Mouse (Mus musculus): ENCODE data around the gene Gm20716. TPM values are rescaled to one million over a fixed set of nuclear protein-coding genes. Genes with fewer than 3 reads are reported as not detected.

Gm20716 gene
- total and polyA plus RNA-seq, 3 experiments, result 24.4 to 29.4 TPM; not detected in 1

DNA sequence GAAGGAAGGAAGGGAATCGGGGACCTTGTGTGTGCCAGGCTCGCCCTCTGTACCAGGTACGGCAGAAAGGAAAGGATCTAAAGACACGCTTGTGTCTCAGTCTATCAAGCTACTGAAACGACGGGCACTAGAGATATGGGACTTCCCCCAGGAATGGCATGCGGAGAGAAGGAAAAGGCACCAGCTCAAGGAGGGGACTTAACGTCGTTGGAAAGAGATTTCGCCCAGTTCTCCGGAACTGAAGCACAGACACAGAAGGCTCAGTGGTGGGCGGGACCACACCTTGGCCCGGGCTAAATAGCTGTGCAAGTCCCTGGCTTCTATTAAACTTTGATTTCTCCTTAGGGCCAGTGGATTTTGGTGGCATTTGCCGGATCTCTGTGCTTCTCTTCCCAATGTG, 68.2 kb downstream of the Gm20716 start:
- Histone ChIP-seq H3K9ac (ENCODE audit: control insufficient read depth, low read depth, low read length, poor library complexity, severe bottlenecking) (no peak overlapping the region), H3K4me1 (ENCODE audit: control insufficient read depth in 1 of 2, insufficient read depth in 2 of 2, low read length in 2 of 2) (no peaks in the 10 kb centered on the region), H3K79me2 (ENCODE audit: control insufficient read depth, insufficient read depth, low read length, poor library complexity) (no peaks in the 10 kb centered on the region), H3K27ac (ENCODE audit: control insufficient read depth, low read depth, low read length) (no peak overlapping the region), H3K27me3 (ENCODE audit: control insufficient read depth in 1 of 2, insufficient read depth in 2 of 2, low read length in 2 of 2) (no peaks in the 10 kb centered on the region), H3K9me3 (replicated peaks; ENCODE audit: insufficient read depth, low read length) (no peaks in the 10 kb centered on the region), H3K4me3 (ENCODE audit: control insufficient read depth in 1 of 2, insufficient read depth in 1 of 2, low read depth in 2 of 2, low read length in 2 of 2) (no peak overlapping the region), H3K36me3 (ENCODE audit: control insufficient read depth in 1 of 2, insufficient read depth in 2 of 2, low read length in 2 of 2) (no peaks in the 10 kb centered on the region)
- TF ChIP-seq BHLHE40 (IDR thresholded peaks at IDR 0.05; ENCODE audit: borderline replicate concordance, low read depth, low read length) (no peak), MYB (IDR thresholded peaks at IDR 0.05; ENCODE audit: low read depth, low read length) (no peak), CHD1 (IDR thresholded peaks at IDR 0.05; ENCODE audit: low read depth, low read length) (no peak), ZMIZ1 (IDR thresholded peaks at IDR 0.05; ENCODE audit: low read depth, low read length) (no peak), POLR2AphosphoS2 (IDR thresholded peaks at IDR 0.05; ENCODE audit: low read length) (no peak), JUND (IDR thresholded peaks at IDR 0.05; ENCODE audit: low read depth, low read length) (no peak), ETS1 (IDR thresholded peaks at IDR 0.05; ENCODE audit: low read depth, low read length) (no peak), GATA1 (IDR thresholded peaks at IDR 0.05; ENCODE audit: low read depth, low read length) (no peak), MAZ (IDR thresholded peaks at IDR 0.05; ENCODE audit: low read depth, low read length) (no peak), HCFC1 (IDR thresholded peaks at IDR 0.05; ENCODE audit: low read depth, low read length) (no peak), MEF2A (IDR thresholded peaks at IDR 0.05; ENCODE audit: extremely low read depth, insufficient replicate concordance, low read depth, low read length, poor library complexity, severe bottlenecking) (no peak), EP300 (IDR thresholded peaks at IDR 0.05; ENCODE audit: low read depth in 1 of 2, low read length in 2 of 2) (no peak), MXI1 (IDR thresholded peaks at IDR 0.05; ENCODE audit: low read depth, low read length) (no peak), MAX (IDR thresholded peaks at IDR 0.05; ENCODE audit: low read length) (no peak), SIN3A (IDR thresholded peaks at IDR 0.05; ENCODE audit: low read length) (no peak), TAL1 (IDR thresholded peaks at IDR 0.05; ENCODE audit: low read length) (no peak)
- no peak for DNase-seq (ENCODE audit: low read depth, low spot score)

GRCm38 (mm10) chr2:168161514-168161971, 68.6 kb downstream of the Gm20716 start:
- no peak overlapping the region for H3K27ac ChIP-seq (ENCODE audit: control insufficient read depth, low read depth, low read length)
- H3K9ac ChIP-seq (ENCODE audit: control insufficient read depth, low read depth, low read length, poor library complexity, severe bottlenecking), result no peak overlapping the region
- no peak for DNase-seq (ENCODE audit: low read depth, low spot score)
- H3K27me3 ChIP-seq (ENCODE audit: control insufficient read depth in 1 of 2, insufficient read depth in 2 of 2, low read length in 2 of 2), result no peaks in the 10 kb centered on the region
- H3K9me3 ChIP-seq (replicated peaks; ENCODE audit: insufficient read depth, low read length), result no peaks in the 10 kb centered on the region
- H3K36me3 ChIP-seq (ENCODE audit: control insufficient read depth in 1 of 2, insufficient read depth in 2 of 2, low read length in 2 of 2), result no peaks in the 10 kb centered on the region
- no peaks in the 10 kb centered on the region for H3K79me2 ChIP-seq (ENCODE audit: control insufficient read depth, insufficient read depth, low read length, poor library complexity)
- TF ChIP-seq HCFC1 (IDR thresholded peaks at IDR 0.05; ENCODE audit: low read depth, low read length) (no peak), TBP (IDR thresholded peaks at IDR 0.05; ENCODE audit: low read depth, low read length) (no peak), NELFE (IDR thresholded peaks at IDR 0.05; ENCODE audit: low read depth, low read length) (no peak)
- H3K4me1 ChIP-seq (ENCODE audit: control insufficient read depth in 1 of 2, insufficient read depth in 2 of 2, low read length in 2 of 2), result no peaks in the 10 kb centered on the region
- H3K4me3 ChIP-seq (ENCODE audit: control insufficient read depth in 1 of 2, insufficient read depth in 1 of 2, low read depth in 2 of 2, low read length in 2 of 2), result no peak overlapping the region

All from MEL (cell line).